Mouse (Mus musculus) spleen, adult 2 months (tissue): ENCODE measurements around the gene Htra2.

Source experiments
- CTCF ChIP-seq: fragments of 200-500 bp; IDR thresholded peaks from 2 replicates; pipeline ENCODE4 v1.5.1; 2011; ENCODE audit warnings: mild to moderate bottlenecking, inconsistent platforms; ENCODE audit not compliant: insufficient read depth, insufficient read length, insufficient replicate concordance; ENCODE audit errors: extremely low read depth
- POLR2A ChIP-seq: fragments of 200-500 bp; IDR thresholded peaks from 2 replicates; pipeline ENCODE4 v1.6.1; 2011; ENCODE audit warnings: low read depth, low read length, inconsistent platforms

DNA sequence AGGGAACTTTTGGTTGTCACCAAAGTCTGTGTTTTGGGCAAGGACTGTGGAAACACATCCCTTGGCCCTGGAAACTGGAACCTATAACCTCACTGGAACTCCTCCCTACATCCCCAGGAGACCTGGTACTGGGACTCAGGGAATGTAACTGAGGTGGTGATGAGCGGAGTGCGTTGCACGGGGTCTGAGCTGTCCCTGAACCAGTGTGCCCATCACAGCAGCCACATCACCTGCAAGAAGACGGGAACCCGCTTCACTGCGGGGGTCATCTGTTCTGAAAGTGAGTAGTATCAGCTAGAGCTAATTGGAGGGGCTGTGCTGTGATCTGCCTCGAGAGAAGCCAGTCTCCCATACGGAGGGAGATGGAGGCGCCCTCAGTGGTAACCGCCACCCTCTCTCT, 5.7 kb downstream of the Htra2 start:
- no peak for TF ChIP-seq CTCF
- no peak for TF ChIP-seq POLR2A
